Mouse (Mus musculus) embryonic stem cell, embryonic (primary cell): ENCODE data around the gene Zfp961.
"Not testable (repeated sequence)": the region's sequence is repeated elsewhere in the genome, so short reads cannot be mapped to it uniquely, and the experiment has no call there.

Experiments
- CTCF ChIA-PET, 4 experiments: fragments of 300-600 bp in 2 of 4; fragments of 350-600 bp in 2 of 4; sonication (Branson Sonifier 250); formaldehyde crosslinking; loops; one replicate each; lab custom pipeline; 2022; ENCODE audit warnings: inconsistent platforms in 2 of 4; lab: Charles Lee
- POLR2A ChIA-PET, 4 experiments: fragments of 300-600 bp in 2 of 4; fragments of 350-600 bp in 2 of 4; sonication (Branson Sonifier 250); formaldehyde crosslinking; loops; one replicate each; lab custom pipeline; 2022; ENCODE audit warnings: antibody characterized with exemption in 4 of 4, inconsistent platforms in 1 of 4; lab: Charles Lee

Gene Zfp961

DNA sequence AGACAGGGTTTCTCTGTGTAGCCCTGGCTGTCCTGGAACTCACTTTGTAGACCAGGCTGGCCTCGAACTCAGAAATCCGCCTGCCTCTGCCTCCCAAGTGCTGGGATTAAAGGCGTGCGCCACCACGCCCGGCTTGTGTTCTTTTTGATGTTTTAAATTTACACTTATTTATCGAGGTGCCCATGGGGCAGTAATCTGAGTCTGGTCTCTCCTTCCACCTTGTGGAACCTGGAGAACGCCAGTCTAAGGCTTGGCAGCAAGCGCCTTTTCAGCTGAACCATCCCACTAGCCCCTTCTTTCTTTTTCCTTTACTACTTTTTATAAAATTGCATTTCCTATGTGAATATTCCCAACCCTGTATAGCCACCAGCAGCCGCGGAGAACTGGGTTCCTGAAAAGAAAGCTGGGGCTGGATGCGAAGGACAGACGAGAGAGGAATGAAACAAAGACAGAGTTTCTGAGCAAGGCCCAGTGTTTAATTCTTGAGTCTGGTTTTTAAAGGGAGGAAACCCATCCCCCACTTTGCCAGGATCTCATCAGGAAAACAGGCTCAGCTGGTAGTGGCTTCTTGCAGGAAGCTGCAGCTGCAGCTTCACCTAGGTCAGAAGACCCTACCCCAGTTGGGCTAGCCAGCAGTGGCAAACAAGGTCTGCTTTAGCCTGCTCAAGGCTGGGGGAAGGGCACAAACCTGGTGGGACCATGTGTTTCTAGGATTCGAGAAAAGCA lies 761 bp downstream of the Zfp961 start:
- CTCF ChIA-PET: interaction anchor here in 1 of 4 experiments (1.6 kb wide), 1 partner anchor 19 kb away, joined by 5 read pairs; no protein-coding TSS in a partner anchor
- POLR2A ChIA-PET: interaction anchor here (0.7 to 8.8 kb wide), 61 partner anchors 8 to 1253 kb away, joined by 3 to 132 read pairs (median 5); partner anchors contain the start of genes Zfp617 (in 3 of the 4), Zfp709 (in 3 of the 4), Zfp882 (in 3 of the 4) and Klf2 (in 2 of the 4)

DNA sequence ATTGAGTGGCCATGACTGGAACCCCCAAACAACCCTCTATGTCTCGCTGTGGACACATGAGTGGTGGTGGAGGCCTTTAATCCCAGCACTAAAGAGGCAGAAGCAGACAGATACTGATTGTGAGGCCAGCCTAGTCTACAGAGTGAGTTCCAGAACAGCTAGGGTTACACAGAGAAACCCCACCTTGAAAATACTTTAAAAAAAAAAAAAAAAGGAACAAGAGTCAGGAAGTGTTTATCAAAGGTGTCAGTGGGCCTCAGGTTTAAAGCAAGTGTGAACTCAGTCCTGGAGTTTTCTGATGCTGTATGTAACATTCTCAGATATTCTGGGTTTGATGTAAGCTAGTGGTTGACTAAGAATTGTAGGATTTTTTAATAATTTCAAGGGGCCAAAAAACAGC lies 1.7 kb downstream of the Zfp961 start:
- CTCF ChIA-PET: interaction anchor here in 1 of 4 experiments (1.6 kb wide), 1 partner anchor 18 kb away, joined by 5 read pairs; no protein-coding TSS in a partner anchor
- POLR2A ChIA-PET: interaction anchor here (0.6 to 8.8 kb wide), 58 partner anchors 8 to 471 kb away, joined by 3 to 132 read pairs (median 4); partner anchors contain the start of genes Zfp617 (in 2 of the 4), Zfp709 (in 2 of the 4), Zfp882 (in 2 of the 4) and Insl3 (in 1 of the 4)

DNA sequence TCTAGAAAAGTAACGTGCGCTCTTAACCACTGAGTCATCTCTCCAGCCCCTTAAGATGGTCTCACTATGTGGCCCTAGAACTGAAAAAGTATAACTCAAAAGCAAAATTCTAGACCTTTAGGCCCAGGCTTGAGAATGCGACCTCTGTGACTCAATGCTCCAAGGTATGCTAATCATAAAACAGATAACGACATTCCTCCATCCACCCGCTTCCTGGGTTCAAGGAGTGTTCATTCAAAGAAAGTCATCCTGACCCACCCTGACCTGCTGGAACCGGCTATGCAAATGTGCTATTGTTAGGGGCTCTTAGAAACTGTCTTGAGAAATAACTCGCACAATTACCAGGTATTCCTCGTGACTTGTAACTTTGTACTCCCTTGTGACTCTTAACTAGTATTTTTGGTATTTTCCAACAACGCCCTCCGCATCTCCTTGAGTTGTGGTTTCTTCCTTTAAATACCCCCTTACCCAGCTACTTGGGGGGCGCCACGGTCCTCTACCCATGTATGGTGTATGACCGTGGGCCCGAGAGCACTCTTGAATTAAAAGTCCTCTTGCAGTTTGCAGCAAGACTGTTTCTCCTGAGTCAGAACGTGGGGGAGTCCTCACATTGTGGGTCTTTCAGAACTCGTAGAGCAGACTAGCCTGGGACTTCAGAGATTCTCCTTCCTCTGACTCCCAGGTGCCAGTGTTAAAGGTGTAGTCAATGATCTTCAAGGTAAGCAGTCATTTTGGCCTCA lies 2.3 kb downstream of the Zfp961 start:
- POLR2A ChIA-PET: interaction anchor here in 3 of 4 experiments (0.5 to 8.8 kb wide), 38 partner anchors 8 to 472 kb away, joined by 3 to 132 read pairs (median 5); partner anchors contain the start of genes Insl3 (in 1 of the 3), Zfp617 (in 1 of the 3), Zfp709 (in 1 of the 3) and Zfp882 (in 1 of the 3)
- CTCF ChIA-PET: not testable (repeated sequence)

DNA sequence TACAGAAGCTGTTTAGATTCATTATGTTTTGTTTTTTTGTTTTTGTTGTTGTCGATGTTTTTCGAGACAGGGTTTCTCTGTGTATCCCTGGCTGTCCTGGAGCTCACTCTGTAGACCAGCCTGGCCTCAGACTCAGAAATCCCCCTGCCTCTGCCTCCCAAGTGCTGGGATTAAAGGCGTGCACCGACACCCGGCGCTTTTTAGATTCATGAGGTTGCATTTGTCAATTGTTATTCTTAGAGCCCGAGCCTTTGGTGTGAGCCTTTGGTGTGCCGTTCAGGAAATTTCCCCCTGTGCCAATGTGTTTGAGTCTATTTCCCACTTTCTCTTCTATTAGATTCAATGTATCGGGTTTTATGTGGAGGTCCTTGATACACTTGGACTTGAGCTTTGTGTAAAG lies 3.8 kb downstream of the Zfp961 start:
- ChIA-PET CTCF (no interaction called here), POLR2A (interaction anchor here in 3 of 4 experiments (0.6 to 8.8 kb wide), 21 partner anchors 9 to 380 kb away, joined by 3 to 132 read pairs (median 4); partner anchors contain the start of genes Klf2 (in 1 of the 3), Zfp617 (in 1 of the 3) and Zfp882 (in 1 of the 3))

DNA sequence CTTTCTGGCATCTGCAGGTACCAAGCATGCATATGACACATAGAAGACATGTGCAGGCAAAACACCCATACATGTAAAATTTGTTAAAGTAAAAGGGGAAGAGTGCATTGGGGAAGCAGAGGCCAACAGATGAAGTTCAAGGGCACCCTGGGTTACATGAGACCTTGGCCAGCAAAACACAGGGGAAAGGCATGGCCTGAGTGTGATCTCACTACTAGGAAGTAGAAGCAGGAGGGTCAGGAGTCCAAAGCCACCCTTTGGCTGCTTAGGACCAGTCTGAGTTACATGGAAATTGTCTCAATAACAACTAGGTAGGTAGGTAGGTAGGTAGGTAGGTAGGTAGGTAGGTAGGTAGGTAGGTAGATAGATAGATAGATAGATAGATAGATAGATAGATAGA lies 9.6 kb downstream of the Zfp961 start:
- ChIA-PET POLR2A (interaction anchor here in 3 of 4 experiments (0.8 to 3.4 kb wide), 6 partner anchors 8 to 53 kb away, joined by 3 to 33 read pairs (median 6); partner anchors contain the start of genes Zfp617 (in 1 of the 3), Zfp882 (in 1 of the 3) and Zfp961 (in 1 of the 3)), CTCF (interaction anchor here in 1 of 4 experiments (1.1 kb wide), 1 partner anchor 10 kb away, joined by 3 read pairs; no protein-coding TSS in a partner anchor)

DNA sequence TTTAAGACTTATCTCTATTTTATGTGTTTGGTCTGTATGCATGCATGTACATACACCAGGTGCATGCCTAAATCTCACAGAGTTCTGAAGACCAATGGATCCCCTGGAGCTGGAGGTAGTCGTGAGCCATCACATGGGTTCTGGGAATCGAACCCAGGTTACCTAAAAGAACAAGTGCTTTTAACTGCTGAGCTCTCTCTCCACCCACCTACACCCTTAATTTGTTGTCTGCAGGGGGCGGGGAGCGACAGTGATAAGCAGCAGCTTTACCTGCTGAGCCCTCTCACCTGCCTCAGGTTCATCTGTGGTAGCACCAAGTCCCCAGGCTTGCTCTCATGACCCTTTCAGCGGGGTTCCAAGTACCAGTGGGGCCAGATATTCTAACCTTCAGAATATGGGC lies 11.0 kb downstream of the Zfp961 start:
- CTCF ChIA-PET: interaction anchor here in 1 of 4 experiments (1.2 kb wide), 1 partner anchor 10 kb away, joined by 6 read pairs; no protein-coding TSS in a partner anchor
- POLR2A ChIA-PET: interaction anchor here (0.6 to 2.6 kb wide), 14 partner anchors 9 to 392 kb away, joined by 3 to 12 read pairs (median 4); partner anchors contain the start of genes Zfp961 (in 2 of the 4), Zfp617 (in 1 of the 4) and Zfp882 (in 1 of the 4)

DNA sequence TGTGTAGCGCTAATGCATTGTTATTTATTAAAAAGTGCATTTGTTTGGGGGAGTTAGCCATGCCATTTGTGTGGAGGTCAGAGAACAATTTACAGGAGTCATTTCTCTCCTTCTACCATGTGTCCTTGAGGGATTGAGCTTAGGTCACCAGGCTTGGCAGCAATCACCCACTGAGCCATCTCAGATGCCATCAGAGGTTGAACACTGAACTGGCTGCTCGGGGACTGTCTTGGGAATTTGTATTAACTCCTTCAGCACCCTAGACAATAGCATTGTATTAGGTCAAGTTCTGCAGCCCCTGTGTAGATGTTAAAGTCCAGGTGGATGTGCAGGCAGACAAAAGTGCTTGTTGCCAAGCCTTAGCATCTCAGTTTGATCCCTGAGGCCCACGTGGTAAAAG lies 13.2 kb downstream of the Zfp961 start:
- ChIA-PET CTCF (interaction anchor here in 1 of 4 experiments (0.6 kb wide), 1 partner anchor 8 kb away, joined by 4 read pairs; no protein-coding TSS in a partner anchor), POLR2A (interaction anchor here in 3 of 4 experiments (0.7 to 6.6 kb wide), 12 partner anchors 8 to 206 kb away, joined by 3 to 132 read pairs (median 6); partner anchors contain the start of gene Zfp961 (in 2 of the 3))

DNA sequence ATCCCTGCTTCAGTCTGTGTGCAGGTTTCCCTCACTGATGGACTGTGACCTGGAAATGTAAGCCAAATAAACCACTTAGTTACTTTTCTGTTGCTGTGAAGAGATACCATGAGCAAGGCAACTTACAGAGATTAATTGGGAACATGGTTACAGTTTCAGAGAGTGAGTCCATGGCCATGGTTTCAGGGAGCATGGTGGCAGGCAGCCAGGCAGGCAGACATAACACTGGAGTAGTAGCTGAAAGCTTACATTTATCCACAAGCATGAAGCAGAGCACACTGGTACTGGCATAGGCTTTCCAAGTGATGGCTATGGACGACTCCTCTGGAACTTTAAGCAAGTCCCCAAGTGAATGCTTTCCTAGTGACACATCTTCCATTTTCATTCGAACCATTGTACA lies 14.3 kb downstream of the Zfp961 start:
- POLR2A ChIA-PET: interaction anchor here in 2 of 4 experiments (0.8 to 6.6 kb wide), 7 partner anchors 8 to 351 kb away, joined by 4 to 132 read pairs (median 26); partner anchors contain the start of genes Zfp617 (in 1 of the 2), Zfp882 (in 1 of the 2) and Zfp961 (in 1 of the 2)
- CTCF ChIA-PET: no interaction called here

DNA sequence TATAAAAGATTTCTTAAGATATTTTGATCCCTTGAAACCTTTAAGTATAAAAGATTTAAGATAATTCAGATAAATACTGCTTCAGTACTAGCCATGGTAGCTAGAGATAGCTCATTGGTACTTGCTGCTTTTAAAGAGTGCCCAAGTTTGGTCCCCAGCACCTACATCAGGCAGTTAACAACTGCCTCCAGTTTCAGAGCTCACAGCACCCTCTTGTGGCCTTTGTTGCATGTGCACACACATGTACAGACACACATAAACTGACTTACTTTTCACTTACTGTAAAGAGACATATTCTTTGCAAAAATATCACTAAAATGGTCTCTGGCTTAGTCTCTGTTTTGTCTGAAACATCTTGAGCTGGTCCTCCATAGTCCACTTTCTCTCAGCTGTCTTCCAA lies 15.6 kb downstream of the Zfp961 start:
- ChIA-PET POLR2A (interaction anchor here in 3 of 4 experiments (0.5 to 6.6 kb wide), 23 partner anchors 8 to 327 kb away, joined by 3 to 132 read pairs (median 4); partner anchors contain the start of genes Zfp617 (in 2 of the 3), Zfp882 (in 2 of the 3) and Zfp961 (in 1 of the 3)), CTCF (interaction anchor here in 3 of 4 experiments (0.6 to 1.9 kb wide), 7 partner anchors 8 to 489 kb away, joined by 3 to 9 read pairs (median 3); partner anchors contain the start of genes Zfp617 (in 1 of the 3) and Zfp882 (in 1 of the 3))

DNA sequence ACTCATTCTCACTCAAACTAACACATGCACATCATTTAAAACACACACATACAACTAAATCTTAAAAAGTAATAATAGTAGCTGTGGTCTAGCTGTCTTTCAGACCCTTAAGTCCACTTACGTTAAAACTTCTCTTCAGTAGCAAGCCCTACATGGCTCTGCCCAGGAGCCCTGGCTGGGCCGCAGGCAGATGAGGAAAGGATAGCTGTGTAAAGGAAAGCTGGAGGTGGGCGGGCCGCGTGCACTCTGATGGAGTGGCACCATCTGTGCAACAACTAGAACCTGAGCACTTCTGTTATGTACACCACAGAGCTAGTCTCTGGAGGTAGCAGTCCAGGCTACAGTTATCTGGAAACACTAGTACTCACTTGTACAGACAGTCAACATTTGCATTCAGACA lies 16.4 kb downstream of the Zfp961 start:
- ChIA-PET POLR2A (interaction anchor here in 3 of 4 experiments (0.5 to 6.6 kb wide), 17 partner anchors 9 to 326 kb away, joined by 3 to 132 read pairs (median 5); partner anchors contain the start of genes Zfp617 (in 1 of the 3), Zfp882 (in 1 of the 3) and Zfp961 (in 1 of the 3)), CTCF (interaction anchor here in 3 of 4 experiments (0.6 to 1.9 kb wide), 3 partner anchors 9 to 17 kb away, joined by 3 to 9 read pairs (median 4); no protein-coding TSS in a partner anchor)

DNA sequence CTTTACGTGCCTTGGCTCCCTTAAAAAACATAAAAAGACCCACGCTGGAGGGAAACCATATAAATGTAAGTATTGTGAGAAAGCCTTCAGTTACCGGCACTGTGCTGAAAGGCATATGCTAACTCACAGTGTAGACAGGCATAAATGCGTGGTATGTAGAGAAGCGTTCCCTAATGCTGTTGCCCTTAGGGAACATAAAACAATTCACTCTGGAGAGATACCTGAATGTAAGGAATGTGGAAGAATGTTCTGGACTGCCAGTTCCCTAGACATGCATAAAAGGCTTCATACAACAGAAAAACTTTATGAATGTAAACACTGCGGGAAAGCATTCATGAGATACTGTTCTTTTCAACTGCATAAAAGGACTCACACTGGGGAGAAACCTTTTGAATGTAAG lies 17.3 kb downstream of the Zfp961 start:
- CTCF ChIA-PET: no interaction called here
- POLR2A ChIA-PET: interaction anchor here in 2 of 4 experiments (5.6 to 6.6 kb wide), 2 partner anchors 15 to 16 kb away, joined by 52 to 132 read pairs; partner anchors contain the start of gene Zfp961 (in 1 of the 2)

DNA sequence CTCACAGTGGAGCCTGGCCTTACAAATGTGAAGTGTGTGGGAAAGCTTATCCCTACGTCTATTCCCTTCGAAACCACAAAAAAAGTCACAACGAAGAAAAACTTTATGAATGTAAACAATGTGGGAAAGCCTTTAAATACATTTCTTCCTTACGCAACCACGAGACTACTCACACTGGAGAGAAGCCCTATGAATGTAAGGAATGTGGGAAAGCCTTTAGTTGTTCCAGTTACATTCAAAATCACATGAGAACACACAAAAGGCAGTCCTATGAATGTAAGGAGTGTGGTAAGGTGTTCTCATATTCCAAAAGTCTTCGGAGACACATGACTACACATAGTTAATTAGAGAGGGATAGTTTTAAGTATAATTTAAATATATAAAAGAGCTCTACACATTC lies 17.8 kb downstream of the Zfp961 start:
- CTCF ChIA-PET: no interaction called here
- POLR2A ChIA-PET: interaction anchor here in 3 of 4 experiments (0.8 to 6.8 kb wide), 9 partner anchors 10 to 166 kb away, joined by 3 to 111 read pairs (median 4); partner anchors contain the start of genes Tpm4 (in 1 of the 3) and Zfp961 (in 1 of the 3)

DNA sequence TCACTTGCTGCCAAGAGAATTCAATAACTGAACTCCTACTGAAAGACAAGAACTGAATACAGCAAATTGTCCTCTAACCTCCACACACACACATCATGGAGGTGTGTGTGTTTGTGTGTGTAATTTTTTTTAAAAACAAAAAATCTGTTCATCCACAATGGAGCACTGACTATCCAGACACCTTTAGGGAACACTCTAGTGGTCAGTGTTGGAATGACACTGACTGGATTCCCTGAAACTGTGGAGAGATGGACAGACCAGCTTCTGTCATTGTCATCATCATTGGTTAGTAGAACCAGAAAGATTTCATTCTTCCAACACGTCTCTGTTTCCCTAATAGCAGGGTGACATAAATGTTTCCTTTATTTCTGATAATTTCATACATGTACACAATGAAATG lies 21.1 kb downstream of the Zfp961 start:
- ChIA-PET POLR2A (interaction anchor here (0.5 to 6.8 kb wide), 26 partner anchors 8 to 503 kb away, joined by 3 to 111 read pairs (median 5); partner anchors contain the start of genes Zfp961 (in 3 of the 4), Dda1 (in 1 of the 4) and Zfp709 (in 1 of the 4)), CTCF (interaction anchor here (0.5 to 1.7 kb wide), 15 partner anchors 8 to 1109 kb away, joined by 3 to 9 read pairs (median 4); partner anchors contain the start of genes Kcnn1 (in 1 of the 4), Zfp617 (in 1 of the 4) and Zfp882 (in 1 of the 4))

DNA sequence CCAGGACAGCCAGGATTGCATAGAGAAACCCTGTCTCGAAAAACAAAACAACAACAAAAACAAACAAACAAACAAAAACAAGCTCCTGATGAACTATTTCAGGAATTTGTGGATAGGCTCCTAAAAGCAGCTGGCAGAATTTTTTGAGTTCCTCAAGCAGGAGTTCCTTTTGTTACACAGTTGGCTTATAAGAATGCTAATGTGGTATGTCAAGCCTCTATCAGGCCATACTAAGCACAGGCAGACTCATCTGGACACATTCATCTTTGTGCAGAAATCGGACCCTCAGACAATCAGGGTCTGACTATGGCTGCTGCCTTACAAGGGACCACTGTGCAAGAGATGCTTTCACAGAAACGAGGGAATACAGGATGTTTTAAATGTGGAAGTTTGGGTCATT lies 23.4 kb downstream of the Zfp961 start:
- CTCF ChIA-PET: no interaction called here
- POLR2A ChIA-PET: interaction anchor here (0.7 to 6.8 kb wide), 22 partner anchors 8 to 93 kb away, joined by 3 to 111 read pairs (median 5); partner anchors contain the start of genes Zfp961 (in 2 of the 4), Zfp617 (in 1 of the 4) and Zfp882 (in 1 of the 4)

DNA sequence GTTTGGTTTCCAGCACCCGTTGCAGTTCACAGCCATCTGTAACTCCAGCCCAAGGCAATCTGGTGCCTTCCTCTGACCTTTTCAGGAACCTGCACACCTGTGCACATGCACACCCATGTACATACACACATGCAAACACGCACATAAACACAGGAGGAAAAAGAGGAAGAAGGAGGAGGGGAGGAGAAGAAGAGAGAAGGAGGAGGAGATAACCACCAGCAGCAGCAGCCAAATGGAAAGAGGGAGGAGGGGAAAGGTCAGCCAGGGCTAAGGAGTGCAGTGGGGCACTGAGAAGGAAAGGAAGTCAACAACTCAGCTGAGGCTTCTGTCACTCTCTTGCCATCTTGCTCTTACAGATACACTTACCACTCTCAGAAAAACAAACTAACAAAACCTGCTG lies 30.2 kb downstream of the Zfp961 start:
- POLR2A ChIA-PET: interaction anchor here in 2 of 4 experiments (0.6 to 1.5 kb wide), 3 partner anchors 14 to 229 kb away, joined by 3 to 4 read pairs (median 3); no protein-coding TSS in a partner anchor
- CTCF ChIA-PET: no interaction called here

DNA sequence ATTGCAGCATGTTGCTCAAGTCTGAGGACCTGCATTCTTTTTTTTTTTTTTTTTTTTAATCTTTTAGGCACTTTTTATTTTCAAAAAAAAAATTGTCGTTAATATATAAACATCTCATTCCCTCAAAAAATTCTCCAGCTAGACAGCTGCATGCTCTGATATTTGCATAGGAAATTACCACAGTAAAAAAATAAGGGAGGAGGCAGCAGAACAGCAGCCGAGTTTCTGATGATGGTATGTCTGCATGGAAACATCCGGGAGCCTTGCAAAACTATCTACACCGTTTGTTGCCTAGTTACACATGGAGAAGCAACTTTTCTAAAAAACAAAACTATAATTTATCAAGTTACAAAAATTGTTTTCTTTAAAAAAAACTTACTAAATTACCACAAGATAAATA lies 30.6 kb downstream of the Zfp961 start:
- ChIA-PET CTCF (no interaction called here), POLR2A (interaction anchor here in 2 of 4 experiments (0.6 to 1.5 kb wide), 4 partner anchors 15 to 229 kb away, joined by 3 to 4 read pairs (median 3); no protein-coding TSS in a partner anchor)
